ENCODE assay signal across 8 mouse cellular contexts in genomic region chr9:106891341-106891741, GRCm38 (mm10). TPM values are rescaled to one million over a fixed set of nuclear protein-coding genes. Genes with fewer than 3 reads are reported as not detected.
DNase-seq lines count a peak whose midpoint lies in the region; ATAC-seq lines count a peak whose summit lies in the region.

No protein-coding gene starts in this region.

- WGBS in kidney, embryonic 14.5 days = under 1% methylated on average over 17 of the region's 17 CpGs
- 0% methylated on average over 17 of the region's 17 CpGs for WGBS in midbrain, embryonic 11.5 days

- peak overlapping the region; percentile 97 for H3K4me3 ChIP-seq in kidney, embryonic 14.5 days (ENCODE audit: low read length)
- peak overlapping the region; percentile 72 for H3K4me3 ChIP-seq in midbrain, embryonic 11.5 days (ENCODE audit: low read depth, low read length)

- ATAC-seq in kidney, embryonic 14.5 days (ENCODE audit: low FRiP score, low TSS enrichment) = no peak
- ATAC-seq in midbrain, embryonic 11.5 days (ENCODE audit: low FRiP score) = no peak
- ATAC-seq in inflammation-experienced regulatory T-cells, adult 6 months = no peak

- H3K9ac ChIP-seq in kidney, embryonic 14.5 days (ENCODE audit: low read depth, low read length) = peak overlapping the region; percentile 96
- H3K9ac ChIP-seq in midbrain, embryonic 11.5 days (ENCODE audit: low read length) = peak overlapping the region; percentile 84

- peak overlapping the region; percentile 72 for H3K4me2 ChIP-seq in kidney, embryonic 14.5 days (replicated peaks; ENCODE audit: low read depth, low read length)
- peak overlapping the region; percentile 83 for H3K4me2 ChIP-seq in midbrain, embryonic 11.5 days

- H3K4me1 ChIP-seq in kidney, embryonic 14.5 days (ENCODE audit: control insufficient read depth, insufficient read depth, low read length) = peaks cover 14% of the 10 kb centered on the region; the same call in 1 of the 2 replicates
- H3K4me1 ChIP-seq in midbrain, embryonic 11.5 days (ENCODE audit: control insufficient read depth, insufficient read depth, low read length) = peaks cover 22% of the 10 kb centered on the region

- H3K36me3 ChIP-seq in kidney, embryonic 14.5 days (ENCODE audit: control insufficient read depth, insufficient read depth, low read length) = peaks cover 31% of the 10 kb centered on the region
- H3K36me3 ChIP-seq in midbrain, embryonic 11.5 days (ENCODE audit: control insufficient read depth, insufficient read depth, low read length) = peaks cover 18% of the 10 kb centered on the region

- H3K27me3 ChIP-seq in kidney, embryonic 14.5 days (ENCODE audit: control insufficient read depth, insufficient read depth, low read length) = no peaks in the 10 kb centered on the region
- no peaks in the 10 kb centered on the region for H3K27me3 ChIP-seq in midbrain, embryonic 11.5 days (ENCODE audit: control insufficient read depth, insufficient read depth, low read length)

- DNase-seq in kidney, adult 18-20 months = no peak
- DNase-seq in NIH3T3 (ENCODE audit: low read depth) = peak; percentile 8
- DNase-seq in forelimb bud, embryonic 11.5 days (ENCODE audit: low read depth, low spot score) = peak; percentile 29
- DNase-seq in midbrain, embryonic 11.5 days (ENCODE audit: low spot score, missing footprints) = no peak
- no peak for DNase-seq in layer of hippocampus, postnatal 25 days (ENCODE audit: extremely low spot score in 1 of 2, low spot score in 1 of 2)
- DNase-seq in spleen, adult 12 weeks (ENCODE audit: low spot score) = no peak

- peak overlapping the region; percentile 88 for H3K27ac ChIP-seq in kidney, embryonic 14.5 days (ENCODE audit: low read depth, low read length)
- peak overlapping the region; percentile 50 for H3K27ac ChIP-seq in midbrain, embryonic 11.5 days (ENCODE audit: low read depth, low read length)

- H3K9me3 ChIP-seq in kidney, embryonic 14.5 days (ENCODE audit: control insufficient read depth, low read length) = no peaks in the 10 kb centered on the region
- H3K9me3 ChIP-seq in midbrain, embryonic 11.5 days (ENCODE audit: control insufficient read depth, low read length) = no peaks in the 10 kb centered on the region

RNA-seq across cellular contexts. Expression of gene Manf, which starts 0.4 kb away (rescaled TPM):
- polyA plus RNA-seq in kidney, embryonic 14.5 days (2014; fragmentation: Nextera tagmentation; extraction: Ambion mirVana) = 295 and 319 TPM in 2 replicates
- 278 and 281 TPM in 2 replicates for polyA plus RNA-seq in midbrain, embryonic 11.5 days (2014; fragmentation: Nextera tagmentation; extraction: Ambion mirVana)
- 100 to 1,000 TPM; 139 to 251 (median 140) TPM for polyA plus RNA-seq in inflammation-experienced regulatory T-cells, adult 6 months (2017; shearing (Covaris generic))
- total RNA-seq in layer of hippocampus, postnatal 25 days (2021) = 100 to 1,000 TPM; 112 to 146 TPM

RNA-seq across cellular contexts. Expression of gene Rbm15b, which starts 4.1 kb away (rescaled TPM):
- 16.4 and 19.2 TPM in 2 replicates for polyA plus RNA-seq in kidney, embryonic 14.5 days (2014; fragmentation: Nextera tagmentation; extraction: Ambion mirVana)
- 24.7 and 26.8 TPM in 2 replicates for polyA plus RNA-seq in midbrain, embryonic 11.5 days (2014; fragmentation: Nextera tagmentation; extraction: Ambion mirVana)
- 1 to 10 TPM; 3.8 to 4.7 (median 4.0) TPM for polyA plus RNA-seq in inflammation-experienced regulatory T-cells, adult 6 months (2017; shearing (Covaris generic))
- total RNA-seq in layer of hippocampus, postnatal 25 days (2021) = 10 to 100 TPM; 50.1 to 51.6 TPM

Comparison
In these comparisons a context has a peak if more than half of its experiments do, and no peak if none do; other contexts are left out.
1. DNase-seq: peak in NIH3T3 (single experiment) and forelimb bud, embryonic 11.5 days (single experiment); none in kidney, adult 18-20 months (single experiment), midbrain, embryonic 11.5 days (single experiment), layer of hippocampus, postnatal 25 days (0 of 2) and spleen, adult 12 weeks (single experiment).